In the genomic region with DNA sequence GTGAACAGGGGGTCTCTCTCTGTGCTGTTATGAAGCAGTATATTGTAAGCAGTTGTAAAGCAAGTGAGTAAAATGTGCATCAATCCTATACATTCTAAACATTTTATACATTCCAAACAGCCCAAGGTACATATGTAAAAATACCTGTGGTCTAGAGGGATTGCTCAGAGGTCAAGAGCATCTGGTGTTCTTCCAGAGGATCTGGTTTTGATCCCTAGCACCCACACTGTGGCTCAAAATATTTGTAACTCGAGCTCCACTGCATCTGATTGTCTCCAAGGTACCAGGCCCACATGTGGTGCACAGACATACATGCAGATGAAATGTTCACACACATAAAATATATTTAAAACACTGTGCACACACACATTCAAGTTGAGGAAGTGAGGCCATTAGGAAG, we compare ENCODE assay signal across 23 mouse cellular contexts. TPM values are rescaled to one million over a fixed set of nuclear protein-coding genes. Genes with fewer than 3 reads are reported as not detected.
"Had no signal": no experiment of that assay in that cellular context is flagged by ENCODE, and none has a peak within 500 bp of the region (broad histone marks: within the 10 kb centered on the region; RNA-seq: fewer than 3 reads in every experiment).

No protein-coding gene starts in this region.

- H3K9me3 ChIP-seq: midbrain, embryonic 10.5 days; midbrain, embryonic 12.5 days; neural tube, embryonic 13.5 days; neural tube, embryonic 15.5 days; stomach, embryonic 15.5 days had no signal

- H3K4me3 ChIP-seq: midbrain, embryonic 10.5 days; midbrain, embryonic 12.5 days; myocyte; neural tube, embryonic 13.5 days; neural tube, embryonic 15.5 days; stomach, embryonic 15.5 days had no signal

- H3K36me3 ChIP-seq: midbrain, embryonic 10.5 days; midbrain, embryonic 12.5 days; neural tube, embryonic 13.5 days; neural tube, embryonic 15.5 days; stomach, embryonic 15.5 days had no signal

- H3K27ac ChIP-seq: midbrain, embryonic 10.5 days; midbrain, embryonic 12.5 days; neural tube, embryonic 13.5 days; neural tube, embryonic 15.5 days; stomach, embryonic 15.5 days; stomach, postnatal 0 days had no signal

- ATAC-seq: midbrain, embryonic 16.5 days had no signal

- H3K27me3 ChIP-seq: midbrain, embryonic 12.5 days; neural tube, embryonic 13.5 days; neural tube, embryonic 15.5 days; stomach, embryonic 15.5 days had no signal

- H3K9ac ChIP-seq: lung, embryonic 14.5 days; midbrain, embryonic 12.5 days; neural tube, embryonic 13.5 days; neural tube, embryonic 15.5 days; stomach, embryonic 15.5 days had no signal

- H3K4me1 ChIP-seq: midbrain, embryonic 10.5 days; midbrain, embryonic 12.5 days; neural tube, embryonic 13.5 days; neural tube, embryonic 15.5 days; stomach, embryonic 15.5 days had no signal

- H3K4me2 ChIP-seq: lung, embryonic 14.5 days; midbrain, embryonic 12.5 days; neural tube, embryonic 13.5 days; neural tube, embryonic 15.5 days; stomach, embryonic 15.5 days had no signal

- DNase-seq: lung, adult 18-20 months; lung, embryonic 14.5 days; lung, postnatal 10 days; lung, postnatal 4 days; midbrain, embryonic 14.5 days; retina, postnatal 1 day; right cerebral cortex, adult 18-20 months; right cerebral cortex, postnatal 14 days; thymus, postnatal 14 days; thymus, postnatal 36 days had no signal

RNA-seq across cellular contexts. Expression of a gene that starts 3.0 kb away (rescaled TPM):
- polyA plus RNA-seq: liver, embryonic 16.5 days; lung, embryonic 14.5 days; lung, embryonic 16.5 days; midbrain, embryonic 10.5 days; midbrain, embryonic 12.5 days; midbrain, embryonic 14.5 days; midbrain, embryonic 16.5 days; myocyte; neural tube, embryonic 11.5 days; neural tube, embryonic 13.5 days; neural tube, embryonic 15.5 days; spleen, adult 2 months; stomach, embryonic 15.5 days; stomach, postnatal 0 days; thymus, postnatal 0 days had no signal

RNA-seq across cellular contexts. Expression of a gene that starts 6.0 kb away (rescaled TPM):
- polyA plus RNA-seq: liver, embryonic 16.5 days; lung, embryonic 14.5 days; lung, embryonic 16.5 days; midbrain, embryonic 10.5 days; midbrain, embryonic 12.5 days; midbrain, embryonic 14.5 days; myocyte; neural tube, embryonic 11.5 days; neural tube, embryonic 13.5 days; neural tube, embryonic 15.5 days; spleen, adult 2 months; stomach, embryonic 15.5 days; stomach, postnatal 0 days; thymus, postnatal 0 days had no signal

RNA-seq across cellular contexts. Expression of a gene that starts 9.1 kb away (rescaled TPM):
- polyA plus RNA-seq: liver, embryonic 16.5 days; lung, embryonic 14.5 days; lung, embryonic 16.5 days; midbrain, embryonic 10.5 days; midbrain, embryonic 12.5 days; midbrain, embryonic 14.5 days; midbrain, embryonic 16.5 days; myocyte; neural tube, embryonic 11.5 days; neural tube, embryonic 13.5 days; neural tube, embryonic 15.5 days; spleen, adult 2 months; stomach, embryonic 15.5 days; stomach, postnatal 0 days; thymus, postnatal 0 days had no signal

RNA-seq across cellular contexts. Expression of a gene that starts 12.9 kb away (rescaled TPM):
- polyA plus RNA-seq: liver, embryonic 16.5 days; lung, embryonic 14.5 days; lung, embryonic 16.5 days; midbrain, embryonic 10.5 days; midbrain, embryonic 12.5 days; midbrain, embryonic 14.5 days; midbrain, embryonic 16.5 days; myocyte; neural tube, embryonic 11.5 days; neural tube, embryonic 13.5 days; neural tube, embryonic 15.5 days; spleen, adult 2 months; stomach, embryonic 15.5 days; stomach, postnatal 0 days; thymus, postnatal 0 days had no signal

RNA-seq across cellular contexts. Expression of a gene that starts 17.8 kb away (rescaled TPM):
- polyA plus RNA-seq: liver, embryonic 16.5 days; lung, embryonic 14.5 days; lung, embryonic 16.5 days; midbrain, embryonic 10.5 days; midbrain, embryonic 12.5 days; midbrain, embryonic 14.5 days; midbrain, embryonic 16.5 days; myocyte; neural tube, embryonic 11.5 days; neural tube, embryonic 13.5 days; neural tube, embryonic 15.5 days; spleen, adult 2 months; stomach, embryonic 15.5 days; stomach, postnatal 0 days; thymus, postnatal 0 days had no signal
